Mouse (Mus musculus): ENCODE results near the gene Dysf.

Gene Dysf

GRCm38 (mm10) chr6:84178776-84179405 lies 170.5 kb downstream of the Dysf start:
- DNase-seq = no peak

- no peak for DNase-seq
These were observed 173.1 kb downstream of the Dysf start for GRCm38 (mm10) chr6:84181452-84181851.

GRCm38 (mm10) chr6:84191656-84192250 lies 183.4 kb downstream of the Dysf start:
- DNase-seq = peak; percentile 10

GRCm38 (mm10) chr6:84196511-84196910 lies 188.1 kb downstream of the Dysf start:
- no peak for DNase-seq

- DNase-seq = no peak
These were observed 189.4 kb downstream of the Dysf start for GRCm38 (mm10) chr6:84197811-84198213.

GRCm38 (mm10) chr6:84201721-84202490 lies 193.5 kb downstream of the Dysf start:
- no peak for DNase-seq

- DNase-seq = no peak
These were observed 197.2 kb downstream of the Dysf start for GRCm38 (mm10) chr6:84205611-84206010.

GRCm38 (mm10) chr6:84208589-84208988 lies 200.2 kb downstream of the Dysf start:
- DNase-seq = no peak

- DNase-seq = no peak
These were observed 201.5 kb downstream of the Dysf start for GRCm38 (mm10) chr6:84209736-84210434.

GRCm38 (mm10) chr6:84211473-84211872 lies 203.1 kb downstream of the Dysf start:
- DNase-seq = no peak

- DNase-seq = no peak
These were observed 204.7 kb downstream of the Dysf start for GRCm38 (mm10) chr6:84213101-84213500.

GRCm38 (mm10) chr6:84217216-84217933 lies 209.0 kb downstream of the Dysf start:
- no peak for DNase-seq

GRCm38 (mm10) chr6:84219119-84219518 lies 210.7 kb downstream of the Dysf start:
- no peak for DNase-seq

- no peak for DNase-seq
These were observed 216.5 kb downstream of the Dysf start for GRCm38 (mm10) chr6:84224861-84225260.

GRCm38 (mm10) chr6:84225587-84225986 lies 217.2 kb downstream of the Dysf start:
- DNase-seq = peak; percentile 58

GRCm38 (mm10) chr6:84228196-84228595 lies 219.8 kb downstream of the Dysf start:
- no peak for DNase-seq

- DNase-seq = no peak
These were observed 220.4 kb downstream of the Dysf start for GRCm38 (mm10) chr6:84228786-84229185.

GRCm38 (mm10) chr6:84229739-84230138 lies 221.3 kb downstream of the Dysf start:
- DNase-seq = no peak

GRCm38 (mm10) chr6:84231108-84231507 lies 222.7 kb downstream of the Dysf start:
- DNase-seq = no peak

GRCm38 (mm10) chr6:84232063-84232760 lies 223.8 kb downstream of the Dysf start:
- DNase-seq = no peak

GRCm38 (mm10) chr6:84233783-84234182 lies 225.4 kb downstream of the Dysf start:
- DNase-seq = no peak

GRCm38 (mm10) chr6:84235365-84235764 lies 227.0 kb downstream of the Dysf start:
- no peak for DNase-seq
